Mouse (Mus musculus): ENCODE measurements around the gene Plpp4.

Gene Plpp4

GRCm38 (mm10) chr7:129301622-129302021, 44.8 kb downstream of the Plpp4 start:
- no peak for DNase-seq (ENCODE audit: low spot score in 2 of 2)

- no peak for DNase-seq (ENCODE audit: low spot score in 2 of 2)
These were observed 46.5 kb downstream of the Plpp4 start for GRCm38 (mm10) chr7:129303356-129303755.

- DNase-seq (ENCODE audit: low spot score in 2 of 2) = no peak
These were observed 50.4 kb downstream of the Plpp4 start for GRCm38 (mm10) chr7:129307042-129307825.

GRCm38 (mm10) chr7:129308661-129309060, 51.8 kb downstream of the Plpp4 start:
- no peak for DNase-seq (ENCODE audit: low spot score in 2 of 2)

GRCm38 (mm10) chr7:129312521-129312920, 55.7 kb downstream of the Plpp4 start:
- DNase-seq (ENCODE audit: low spot score in 2 of 2) = no peak

- no peak for DNase-seq (ENCODE audit: low spot score in 2 of 2)
These were observed 57.1 kb downstream of the Plpp4 start for GRCm38 (mm10) chr7:129313969-129314368.

- no peak for DNase-seq (ENCODE audit: low spot score in 2 of 2)
These were observed 83.3 kb downstream of the Plpp4 start for GRCm38 (mm10) chr7:129340096-129340495.

GRCm38 (mm10) chr7:129355561-129355960, 98.7 kb downstream of the Plpp4 start:
- DNase-seq (ENCODE audit: low spot score in 2 of 2) = no peak

GRCm38 (mm10) chr7:129375306-129375705, 118.5 kb downstream of the Plpp4 start:
- no peak for DNase-seq (ENCODE audit: low spot score in 2 of 2)

GRCm38 (mm10) chr7:129385149-129385548, 128.3 kb downstream of the Plpp4 start:
- DNase-seq (ENCODE audit: low spot score in 2 of 2) = no peak

- DNase-seq (ENCODE audit: low spot score in 2 of 2) = no peak
These were observed 136.1 kb downstream of the Plpp4 start for GRCm38 (mm10) chr7:129392835-129393489.

GRCm38 (mm10) chr7:129396561-129396960, 139.7 kb downstream of the Plpp4 start:
- no peak for DNase-seq (ENCODE audit: low spot score in 2 of 2)

- DNase-seq (ENCODE audit: low spot score in 2 of 2) = no peak
These were observed 142.2 kb downstream of the Plpp4 start for GRCm38 (mm10) chr7:129399071-129399470.

- peak; percentile 15 to 32 for DNase-seq (ENCODE audit: low spot score in 2 of 2)
These were observed 146.0 kb downstream of the Plpp4 start for GRCm38 (mm10) chr7:129402695-129403364.

- DNase-seq (ENCODE audit: low spot score in 2 of 2) = no peak
These were observed 149.2 kb downstream of the Plpp4 start for GRCm38 (mm10) chr7:129406069-129406468.

GRCm38 (mm10) chr7:129412695-129413094, 155.9 kb downstream of the Plpp4 start:
- DNase-seq (ENCODE audit: low spot score in 2 of 2) = no peak

GRCm38 (mm10) chr7:129415179-129415578, 158.3 kb downstream of the Plpp4 start:
- no peak for DNase-seq (ENCODE audit: low spot score in 2 of 2)

- no peak for DNase-seq (ENCODE audit: low spot score in 2 of 2)
These were observed 164.3 kb downstream of the Plpp4 start for GRCm38 (mm10) chr7:129421181-129421580.

GRCm38 (mm10) chr7:129425554-129425953, 168.7 kb downstream of the Plpp4 start:
- DNase-seq (ENCODE audit: low spot score in 2 of 2) = no peak

GRCm38 (mm10) chr7:129428794-129429193, 172.0 kb downstream of the Plpp4 start:
- DNase-seq (ENCODE audit: low spot score in 2 of 2) = no peak

- no peak for DNase-seq (ENCODE audit: low spot score in 2 of 2)
These were observed 173.1 kb downstream of the Plpp4 start for GRCm38 (mm10) chr7:129429903-129430302.

Data from frontal cortex, postnatal 25 days (tissue).